Mouse (Mus musculus) liver, embryonic 14.5 days (tissue): ENCODE measurements around the gene Rnf43. TPM values are rescaled to one million over a fixed set of nuclear protein-coding genes. Genes with fewer than 3 reads are reported as not detected.

Experiments
- ATAC-seq: fragments of 200-750 bp; cut with Nextera tagmentation; 2 replicates; pipeline ENCODE4 v1.8.0; 2017; ENCODE audit warnings: moderate number of reproducible peaks, mild to moderate bottlenecking, moderate library complexity; ENCODE audit not compliant: insufficient read depth
- DNase-seq, 3 experiments: peaks; one replicate each; pipeline ENCODE4 v3.0.0-alpha.2; 2012 to 2013; ENCODE audit warnings: low read depth in 3 of 3, low spot score in 3 of 3
- H3K27ac ChIP-seq: fragments of 300-500 bp; sonication (generic); 2 replicates; pipeline ENCODE4 v1.5.1; 2014; ENCODE audit warnings: moderate library complexity, mild to moderate bottlenecking, control low read depth, inconsistent platforms
- H3K27me3 ChIP-seq: fragments of 300-500 bp; sonication (generic); 2 replicates; pipeline ENCODE4 v1.6.1; 2014; ENCODE audit warnings: mild to moderate bottlenecking, low read length, moderate library complexity; ENCODE audit not compliant: control insufficient read depth, insufficient read depth
- H3K36me3 ChIP-seq: fragments of 300-500 bp; sonication (generic); replicated peaks from 2 replicates; pipeline ENCODE4 v1.6.1; 2014; ENCODE audit warnings: low read depth; ENCODE audit not compliant: control insufficient read depth, insufficient read depth
- H3K4me1 ChIP-seq, 2 experiments: fragments of 200-500 bp in 1 of 2; fragments of 300-500 bp in 1 of 2; sonication (generic) in 1 of 2; replicated peaks; 2 replicates each; pipeline ENCODE4 v1.6.1; 2012 to 2014; ENCODE audit warnings: antibody characterized with exemption in 1 of 2, inconsistent platforms in 1 of 2, low read length in 1 of 2; ENCODE audit not compliant: control insufficient read depth in 2 of 2, insufficient read depth in 2 of 2
- H3K4me2 ChIP-seq: fragments of 300-500 bp; sonication (generic); 2 replicates; pipeline ENCODE4 v1.6.1; 2014; ENCODE audit warnings: low read depth, mild to moderate bottlenecking, control low read depth, moderate library complexity
- H3K4me3 ChIP-seq, 2 experiments: fragments of 200-500 bp in 1 of 2; fragments of 300-500 bp in 1 of 2; sonication (generic) in 1 of 2; 2 replicates each; pipeline ENCODE4 v1.5.1; 2012 to 2014; ENCODE audit warnings: low read depth in 2 of 2, low read length in 2 of 2, mild to moderate bottlenecking in 2 of 2, control low read depth in 1 of 2, inconsistent platforms in 1 of 2, moderate library complexity in 1 of 2; ENCODE audit not compliant: insufficient read depth in 1 of 2
- H3K9ac ChIP-seq: fragments of 300-500 bp; sonication (generic); replicated peaks from 2 replicates; pipeline ENCODE4 v1.6.1; 2014; ENCODE audit warnings: mild to moderate bottlenecking, control low read depth, moderate library complexity
- H3K9me3 ChIP-seq: fragments of 300-500 bp; sonication (generic); 2 replicates; pipeline ENCODE4 v1.6.1; 2016; ENCODE audit warnings: low read length, mixed read lengths; ENCODE audit not compliant: control insufficient read depth
- CTCF ChIP-seq: IDR thresholded peaks from 2 replicates; pipeline ENCODE4 v1.5.1; 2016; ENCODE audit warnings: antibody characterized with exemption, low read depth, control low read depth
- EP300 ChIP-seq: IDR thresholded peaks from 2 replicates; pipeline ENCODE4 v1.6.1; 2016; ENCODE audit warnings: antibody characterized with exemption, low read depth
- WGBS: fragments of 180-500 bp; shearing (Covaris S2); extraction: QIAGEN DNeasy Blood & Tissue Kit; methylation state at CpG from one replicate; pipeline ENCODE4 v1.1.7; 2014; ENCODE audit not compliant: insufficient replicate concordance; 5-methylcytosine and 5-hydroxymethylcytosine counted together
- polyA plus RNA-seq, 2 experiments: library from polyadenylated mRNA; depleted of rRNA in 1 of 2; stranded (reverse) in 1 of 2; unstranded in 1 of 2; fragments of >200 nt; fragmentation: Nextera tagmentation in 1 of 2; extraction: Ambion mirVana in 1 of 2; gene quantifications; 2 replicates each; pipeline versions ENCODE4 v1.2.1 to v1.2.3; 2012 to 2014

Gene Rnf43
- polyA plus RNA-seq, 2 experiments, result 3.5 to 4.5 TPM

DNA sequence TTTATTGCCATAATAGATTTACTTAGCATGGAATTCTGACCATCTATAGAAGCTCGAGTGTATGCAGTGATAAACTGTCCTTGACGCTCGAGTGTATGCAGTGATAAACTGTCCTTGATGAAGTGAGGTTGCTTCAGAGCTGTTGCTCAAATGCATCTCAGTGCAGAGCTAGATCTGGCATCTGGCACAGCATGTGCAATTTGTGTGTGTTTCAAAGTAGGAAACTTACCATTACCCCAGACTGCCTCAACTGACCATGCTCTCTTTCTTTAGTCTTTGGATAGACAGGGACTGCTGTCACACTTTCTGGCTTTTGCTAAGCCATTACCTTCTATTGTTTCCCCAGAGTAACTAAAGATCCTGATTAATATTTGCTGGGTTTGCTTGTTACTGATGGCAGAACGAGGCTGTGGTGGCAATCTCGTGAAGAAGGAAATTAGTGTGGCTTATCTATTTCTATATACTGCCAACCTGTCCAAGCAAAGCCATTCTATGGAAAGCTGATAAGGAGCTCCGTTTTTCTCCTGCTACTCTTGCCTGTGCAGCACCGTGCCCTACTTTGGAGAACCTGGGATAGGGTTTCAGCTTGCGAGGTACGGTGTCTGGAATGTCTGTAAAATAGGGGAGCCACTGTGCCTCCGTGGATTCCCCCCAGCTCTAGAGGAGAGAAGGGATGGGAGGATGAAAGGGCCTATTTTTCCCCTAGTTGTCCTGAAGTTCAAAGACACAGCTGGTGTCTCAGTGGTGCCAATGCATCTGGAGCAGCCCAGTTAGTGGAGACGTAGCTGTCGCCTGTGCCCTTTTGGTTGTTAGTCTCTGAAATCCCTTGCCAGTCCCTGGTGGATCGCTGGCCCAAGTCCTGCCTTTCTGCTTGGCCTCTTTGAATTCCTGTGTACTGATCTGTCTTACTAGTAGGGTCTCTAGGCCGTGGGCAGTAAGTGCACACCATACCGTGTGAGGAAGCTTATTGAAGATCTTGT is 25.0 kb downstream of the Rnf43 start:
- no peaks in the 10 kb centered on the region for H3K36me3 ChIP-seq
- no peak overlapping the region for H3K4me2 ChIP-seq
- H3K27me3 ChIP-seq, result no peaks in the 10 kb centered on the region
- no peak for TF ChIP-seq EP300
- no peak for TF ChIP-seq CTCF
- H3K9ac ChIP-seq, result no peak overlapping the region
- no peak overlapping the region for H3K27ac ChIP-seq
- DNase-seq (no peak), ATAC-seq (no peak)
- H3K4me3 ChIP-seq, result no peak overlapping the region
- H3K4me1 ChIP-seq, result peaks cover 25 to 33% of the 10 kb centered on the region in 2 experiments
- no peaks in the 10 kb centered on the region for H3K9me3 ChIP-seq
- 41% methylated on average over 15 of the region's 15 CpGs for WGBS

DNA sequence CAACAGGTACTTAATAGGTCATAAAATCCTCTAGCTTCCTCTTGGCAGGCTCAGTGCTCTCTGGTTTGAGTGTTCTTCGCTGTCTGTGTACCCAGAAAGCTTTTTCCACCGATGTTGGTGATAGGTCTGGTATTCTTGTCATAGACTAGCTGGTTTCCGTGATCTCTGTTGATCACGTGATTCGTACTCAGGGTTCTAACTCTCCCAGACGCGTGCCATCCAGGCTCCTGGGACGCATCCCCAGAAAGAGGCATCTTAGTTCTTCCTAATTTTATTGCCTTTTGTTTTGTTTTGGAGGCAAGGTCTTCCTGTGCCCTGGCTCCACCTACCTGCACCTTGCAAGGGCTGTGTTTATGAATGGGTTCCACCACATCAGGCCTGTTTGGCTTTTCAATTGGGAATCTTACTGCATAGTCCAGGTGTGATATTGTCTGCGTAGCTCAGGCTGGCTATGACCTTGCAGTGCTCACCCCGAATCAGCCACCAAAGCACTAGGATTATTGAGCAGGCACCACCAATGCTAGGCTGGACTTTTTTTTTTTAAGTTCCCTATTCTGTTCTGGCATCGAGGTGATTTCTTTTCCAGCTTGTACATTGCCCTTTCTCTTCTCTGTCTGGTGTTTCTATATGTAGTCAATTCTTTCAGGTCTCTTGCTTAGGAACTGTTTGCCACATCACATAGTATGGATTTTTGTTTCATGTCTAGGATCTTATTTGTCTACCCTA is 26.1 kb downstream of the Rnf43 start:
- DNase-seq, result no peak
- H3K4me3 ChIP-seq, result no peak overlapping the region
- no peak overlapping the region for H3K27ac ChIP-seq
- ATAC-seq, result no peak
- H3K9me3 ChIP-seq, result no peaks in the 10 kb centered on the region
- H3K27me3 ChIP-seq, result no peaks in the 10 kb centered on the region
- H3K9ac ChIP-seq, result no peak overlapping the region
- 71% methylated on average over 11 of the region's 11 CpGs for WGBS
- no peak overlapping the region; the same call in 1 of the 2 replicates for H3K4me2 ChIP-seq
- no peaks in the 10 kb centered on the region for H3K36me3 ChIP-seq
- H3K4me1 ChIP-seq, result peaks cover 25 to 35% of the 10 kb centered on the region in 2 experiments
- TF ChIP-seq CTCF, result no peak
- TF ChIP-seq EP300, result no peak

DNA sequence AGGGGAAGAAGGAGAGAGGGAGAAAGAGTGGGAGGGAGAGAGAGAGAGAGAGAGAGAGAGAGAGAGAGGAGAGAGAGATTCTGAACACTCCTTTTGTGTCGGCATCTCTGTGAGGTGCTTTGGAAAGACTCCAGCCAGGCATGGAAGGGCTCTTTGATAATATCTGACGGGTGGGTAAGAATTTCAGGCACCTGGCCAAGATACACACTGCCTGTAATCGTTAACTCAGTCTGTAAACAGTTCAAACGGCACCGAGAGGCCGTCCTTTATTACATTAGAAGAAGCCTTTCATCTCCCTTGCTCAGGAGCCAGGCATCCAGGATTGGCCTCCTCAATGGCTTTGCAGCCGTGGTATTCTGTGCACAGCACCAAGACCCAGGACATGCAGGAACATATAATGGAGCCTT is 26.9 kb downstream of the Rnf43 start:
- Histone ChIP-seq H3K4me2 (peak overlapping the region; percentile 67), H3K4me3 (no peak overlapping the region), H3K36me3 (no peaks in the 10 kb centered on the region), H3K4me1 (peaks cover 25 to 35% of the 10 kb centered on the region in 2 experiments), H3K27me3 (no peaks in the 10 kb centered on the region), H3K27ac (no peak overlapping the region), H3K9me3 (no peaks in the 10 kb centered on the region), H3K9ac (no peak overlapping the region)
- 42% methylated on average over 7 of the region's 7 CpGs for WGBS
- TF ChIP-seq EP300, result no peak
- TF ChIP-seq CTCF, result no peak
- ATAC-seq, result peak; percentile 34
- DNase-seq, result no peak

DNA sequence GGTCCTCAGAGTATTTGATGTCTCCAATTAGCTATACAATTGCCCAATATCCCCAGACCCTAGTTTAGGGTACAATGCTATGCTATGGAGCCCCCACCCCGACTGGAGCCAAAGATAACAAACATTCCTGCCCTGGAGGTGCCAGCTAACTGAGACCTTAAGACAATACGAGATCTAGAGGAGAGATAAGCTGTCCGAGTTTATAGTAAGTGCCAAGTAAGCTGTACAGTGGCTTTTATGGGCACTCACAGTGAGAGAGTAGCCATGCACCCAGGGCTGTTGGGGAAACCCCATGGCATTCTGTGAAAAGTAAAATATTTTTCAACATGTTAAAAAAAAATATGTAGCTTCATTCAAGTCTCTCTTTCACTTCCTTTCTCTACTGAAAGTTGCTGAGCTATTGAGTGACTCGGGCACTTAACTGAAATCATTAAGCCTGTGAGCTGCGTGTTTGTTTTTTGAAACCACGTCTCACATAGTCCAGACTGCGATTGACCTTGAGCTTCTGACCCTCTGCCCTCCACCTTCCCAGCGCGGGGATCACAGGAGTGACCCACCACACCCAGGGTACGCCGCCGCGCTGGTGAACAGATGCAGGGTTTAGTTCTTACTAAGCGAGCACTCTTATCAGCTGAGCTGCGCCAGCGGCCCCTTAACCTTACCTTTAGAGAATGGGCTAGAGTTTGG is 27.7 kb downstream of the Rnf43 start:
- H3K36me3 ChIP-seq, result no peaks in the 10 kb centered on the region
- peak overlapping the region; percentile 33 for H3K9ac ChIP-seq
- TF ChIP-seq EP300, result no peak
- no peak for TF ChIP-seq CTCF
- DNase-seq (no peak), ATAC-seq (peak; percentile 61)
- H3K4me2 ChIP-seq, result peak overlapping the region; percentile 67
- peak overlapping the region; percentile 38 to 44 for H3K4me3 ChIP-seq
- peak overlapping the region; percentile 44 for H3K27ac ChIP-seq
- H3K27me3 ChIP-seq, result no peaks in the 10 kb centered on the region
- peaks cover 25 to 35% of the 10 kb centered on the region in 2 experiments for H3K4me1 ChIP-seq
- H3K9me3 ChIP-seq, result no peaks in the 10 kb centered on the region
- 21% methylated on average over 16 of the region's 16 CpGs for WGBS
